Mouse (Mus musculus): ENCODE measurements at regions not wholly inside any gene's neighbourhood (a gene's known extent, or its start where the extent isn't known, plus 50 kb on each side); places are given as distances from the start of the nearest gene placed in this dataset.

GRCm38 (mm10) chr7:113059967-113060284 is 106.2 kb downstream of the Rassf10 start:
- no peak for DNase-seq (ENCODE audit: inconsistent ontology term)

- DNase-seq (ENCODE audit: inconsistent ontology term) = no peak
These were observed 107.2 kb downstream of the Rassf10 start for GRCm38 (mm10) chr7:113060991-113061390.

DNA sequence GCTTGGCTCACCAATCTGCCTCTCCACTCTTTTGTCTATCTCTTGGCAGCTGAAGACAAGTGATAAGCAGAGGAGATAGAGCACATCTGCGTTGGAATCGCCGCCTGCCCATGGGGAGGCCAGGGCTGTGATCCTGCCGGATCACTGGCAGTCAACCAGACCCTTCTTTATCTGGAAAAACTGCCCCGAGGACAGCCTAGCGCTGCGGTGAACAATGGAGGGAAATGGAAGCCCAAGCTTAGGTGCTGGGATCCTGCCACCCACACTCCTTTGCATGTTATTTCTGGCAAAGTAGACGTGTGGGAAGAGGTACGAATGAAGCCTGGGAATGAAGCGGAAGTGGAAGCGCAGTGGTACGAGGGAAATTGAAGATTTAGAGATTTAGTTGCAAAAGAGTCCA is 112.8 kb downstream of the Rassf10 start:
- DNase-seq (ENCODE audit: inconsistent ontology term) = no peak

- DNase-seq (ENCODE audit: inconsistent ontology term) = no peak
These were observed 114.5 kb downstream of the Rassf10 start for GRCm38 (mm10) chr7:113068296-113068695.

GRCm38 (mm10) chr7:113069336-113069924 is 115.7 kb downstream of the Rassf10 start:
- no peak for DNase-seq (ENCODE audit: inconsistent ontology term)

GRCm38 (mm10) chr7:113071418-113071817 is 117.7 kb downstream of the Rassf10 start:
- DNase-seq (ENCODE audit: inconsistent ontology term) = no peak

- no peak for DNase-seq (ENCODE audit: inconsistent ontology term)
These were observed 120.0 kb downstream of the Rassf10 start for GRCm38 (mm10) chr7:113073781-113074180.

DNA sequence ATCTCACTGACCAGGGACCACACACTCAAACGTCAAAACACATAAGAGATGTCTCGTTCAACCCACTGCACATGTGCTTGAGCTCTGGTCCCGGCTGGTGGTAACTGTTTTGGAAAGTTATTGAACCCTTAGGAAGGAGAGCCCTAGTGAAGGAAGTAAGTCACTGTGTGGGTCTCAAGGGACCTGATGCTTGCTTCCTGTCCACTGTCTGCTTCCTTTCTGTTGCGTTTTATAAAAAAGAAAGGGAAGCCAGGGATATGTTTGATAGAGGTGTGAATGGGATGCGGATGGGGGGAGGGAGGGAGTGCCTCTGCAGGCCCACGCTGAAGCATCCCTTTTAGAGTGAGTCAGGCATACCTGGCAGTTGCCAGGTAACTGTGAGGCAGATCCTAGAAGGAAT is 121.6 kb downstream of the Rassf10 start:
- no peak for DNase-seq (ENCODE audit: inconsistent ontology term)

DNA sequence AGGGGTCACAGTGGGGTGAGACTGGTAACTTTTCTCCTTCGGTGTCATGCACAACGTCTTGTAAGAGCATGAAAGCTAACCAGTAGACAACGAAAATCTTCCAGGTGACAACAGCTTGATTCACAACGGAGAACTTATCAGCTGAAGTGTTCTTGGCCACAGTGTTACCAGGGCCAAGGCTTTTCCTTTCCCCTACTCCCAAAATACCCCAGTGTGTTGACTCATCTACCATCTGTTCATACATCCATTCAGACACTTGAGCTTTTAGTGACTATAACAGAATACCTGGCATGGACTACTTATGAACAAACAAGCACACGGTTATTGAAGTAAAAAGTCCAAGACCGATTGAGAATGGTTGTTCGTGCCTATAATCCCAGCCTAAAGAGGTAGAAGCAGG is 122.5 kb downstream of the Rassf10 start:
- no peak for DNase-seq (ENCODE audit: inconsistent ontology term)

DNA sequence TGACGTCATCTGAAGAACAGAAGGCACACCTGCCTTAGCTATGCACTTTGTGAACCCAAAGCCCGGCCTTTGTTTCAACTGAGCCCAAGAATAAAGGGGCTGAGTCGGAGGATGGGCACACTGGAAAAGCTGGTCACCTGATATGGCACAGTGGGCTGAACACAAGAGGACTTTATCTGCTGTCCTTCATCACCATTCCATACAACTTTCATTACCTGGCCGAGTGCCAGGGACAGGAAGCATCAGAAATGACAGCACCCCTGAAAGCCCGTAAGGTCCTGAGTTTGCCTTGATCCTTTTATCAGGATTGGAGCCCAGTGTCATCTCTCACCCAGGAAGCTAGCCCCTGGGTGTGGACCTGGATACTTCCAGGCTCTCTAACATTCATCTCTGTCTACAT is 126.1 kb upstream of the Arntl start:
- no peak for DNase-seq (ENCODE audit: inconsistent ontology term)

DNA sequence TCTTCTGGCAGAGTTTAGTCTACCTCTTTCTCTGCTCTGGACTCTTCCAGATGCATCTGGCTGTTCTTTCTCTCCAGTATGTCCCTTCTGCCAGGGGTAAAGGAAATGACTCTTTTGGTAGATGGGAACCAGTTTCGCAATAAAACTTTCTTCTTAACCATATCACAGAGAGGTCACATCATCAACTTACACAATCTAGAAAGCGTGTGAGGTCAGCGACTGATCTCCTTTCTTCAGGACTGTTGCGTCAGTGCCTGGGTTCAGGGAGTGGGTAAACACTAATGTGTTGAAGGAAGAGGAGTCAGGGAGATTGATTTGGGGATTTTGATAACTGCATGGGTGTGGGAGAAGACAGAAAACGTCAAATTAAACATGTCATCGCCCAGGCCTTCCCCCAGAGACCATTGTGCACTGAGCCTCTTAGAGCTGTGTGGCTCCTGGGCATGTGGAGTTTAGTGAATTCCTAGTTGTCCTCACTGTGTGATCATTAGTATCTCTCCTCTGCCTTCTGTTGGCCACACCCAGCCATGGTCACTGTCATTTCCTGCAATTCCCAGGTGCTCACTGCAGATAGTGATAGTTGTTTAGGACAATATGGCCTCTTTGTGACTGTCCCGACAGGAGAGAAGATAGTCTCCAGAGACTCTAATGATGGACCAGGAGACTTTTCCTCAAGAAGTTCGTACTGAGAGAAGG is 122.2 kb upstream of the Arntl start:
- DNase-seq (ENCODE audit: inconsistent ontology term) = no peak

DNA sequence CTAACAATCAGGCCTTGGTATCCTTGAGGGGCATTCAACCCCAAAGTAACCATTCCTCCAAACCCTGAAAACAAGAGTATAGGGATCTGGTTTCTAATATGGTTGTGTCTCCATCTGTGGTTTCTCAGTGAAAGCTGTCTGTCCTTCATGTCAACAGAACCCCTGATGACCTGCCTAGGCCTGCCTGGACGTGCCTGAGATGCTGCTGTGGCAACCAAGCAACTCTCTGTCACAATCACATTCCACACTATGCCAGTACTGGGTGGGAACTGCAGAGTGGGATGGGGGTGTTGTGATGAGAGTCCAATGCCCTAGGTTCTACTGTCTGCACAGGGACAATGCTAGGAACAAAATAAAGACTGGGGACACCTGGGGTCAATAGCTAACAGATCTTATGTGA is 121.1 kb upstream of the Arntl start:
- DNase-seq (ENCODE audit: inconsistent ontology term) = no peak

DNA sequence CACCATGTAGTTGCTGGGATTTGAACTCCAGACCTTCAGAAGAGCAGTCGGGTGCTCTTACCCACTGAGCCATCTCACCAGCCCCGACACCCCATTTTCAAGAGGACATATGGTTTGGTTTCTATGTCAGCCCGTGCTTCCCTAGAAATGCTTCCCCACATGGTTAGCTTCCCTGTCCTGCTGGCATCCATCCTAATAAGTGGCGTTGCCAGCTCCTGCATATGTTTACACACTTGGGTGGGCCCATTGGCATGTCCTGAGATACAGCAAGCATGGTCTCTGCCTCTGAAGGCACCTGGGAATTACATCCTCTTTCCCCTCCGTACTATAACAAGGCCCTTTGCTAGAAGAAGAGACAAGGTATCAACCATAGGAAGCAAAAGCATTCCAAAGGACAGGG is 119.6 kb upstream of the Arntl start:
- no peak for DNase-seq (ENCODE audit: inconsistent ontology term)

DNA sequence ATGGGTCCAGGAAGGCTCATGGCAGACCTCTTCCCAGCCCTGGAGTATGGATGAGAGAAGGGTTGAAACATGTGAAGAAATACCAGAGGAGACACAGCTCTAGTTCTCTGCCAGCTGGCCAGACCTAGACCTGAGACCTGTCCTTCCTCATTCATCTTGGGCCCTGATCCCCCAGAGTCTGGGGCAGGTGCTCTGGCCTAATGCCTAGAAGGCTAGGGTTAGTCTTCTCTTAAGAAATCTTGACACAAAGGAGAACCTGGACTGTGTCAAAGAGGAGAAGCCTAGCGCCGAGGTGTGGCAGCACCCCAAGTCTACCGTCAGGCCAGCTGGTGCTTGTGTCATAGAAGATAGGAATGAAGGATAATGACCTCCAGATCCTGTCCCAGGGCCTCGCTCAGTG is 118.2 kb upstream of the Arntl start:
- DNase-seq (ENCODE audit: inconsistent ontology term) = no peak

GRCm38 (mm10) chr7:113093931-113094330 is 113.3 kb upstream of the Arntl start:
- no peak for DNase-seq (ENCODE audit: inconsistent ontology term)

GRCm38 (mm10) chr7:113095092-113095491 is 112.2 kb upstream of the Arntl start:
- no peak for DNase-seq (ENCODE audit: inconsistent ontology term)

DNA sequence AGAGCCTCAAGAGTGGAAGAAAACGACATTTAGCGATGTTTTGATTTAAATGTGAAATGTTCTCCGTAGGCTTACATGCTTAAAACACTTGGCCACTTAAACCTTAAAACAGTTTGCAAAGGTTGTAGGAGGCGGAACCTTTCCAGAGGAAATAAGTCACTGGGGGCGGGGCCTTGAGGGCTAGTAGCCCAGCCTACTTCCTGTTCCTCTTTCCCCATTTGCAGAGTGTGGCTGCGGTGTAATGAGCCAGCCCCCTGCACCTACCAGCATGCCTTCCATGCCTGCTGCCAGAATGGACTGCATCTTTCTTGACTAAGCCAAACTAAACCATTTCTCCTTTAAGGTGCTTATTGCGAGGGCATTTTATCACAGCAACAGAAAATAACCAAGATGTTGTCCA is 103.0 kb upstream of the Arntl start:
- no peak for DNase-seq (ENCODE audit: inconsistent ontology term)

GRCm38 (mm10) chr7:113105359-113105758 is 101.9 kb upstream of the Arntl start:
- DNase-seq (ENCODE audit: inconsistent ontology term) = no peak

DNA sequence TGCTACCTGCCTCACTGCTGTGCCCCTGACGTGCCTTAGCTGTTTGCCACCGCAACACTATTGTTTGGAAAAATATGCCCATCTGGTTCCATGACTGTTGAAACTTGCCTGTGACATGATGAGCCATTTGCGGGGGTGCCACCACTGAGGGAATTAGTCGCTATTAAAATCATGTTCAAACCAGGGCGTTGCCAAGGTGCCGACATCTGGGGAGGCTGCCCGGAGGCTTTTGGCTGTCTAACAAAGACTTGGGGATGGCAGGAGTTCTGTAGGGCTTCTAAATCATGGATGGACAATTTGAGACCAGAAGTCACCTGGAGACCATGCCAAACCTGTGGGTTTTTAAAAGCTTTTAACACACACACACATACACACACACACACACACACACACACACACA is 100.5 kb upstream of the Arntl start:
- peak; percentile 27 for DNase-seq (ENCODE audit: inconsistent ontology term)

DNA sequence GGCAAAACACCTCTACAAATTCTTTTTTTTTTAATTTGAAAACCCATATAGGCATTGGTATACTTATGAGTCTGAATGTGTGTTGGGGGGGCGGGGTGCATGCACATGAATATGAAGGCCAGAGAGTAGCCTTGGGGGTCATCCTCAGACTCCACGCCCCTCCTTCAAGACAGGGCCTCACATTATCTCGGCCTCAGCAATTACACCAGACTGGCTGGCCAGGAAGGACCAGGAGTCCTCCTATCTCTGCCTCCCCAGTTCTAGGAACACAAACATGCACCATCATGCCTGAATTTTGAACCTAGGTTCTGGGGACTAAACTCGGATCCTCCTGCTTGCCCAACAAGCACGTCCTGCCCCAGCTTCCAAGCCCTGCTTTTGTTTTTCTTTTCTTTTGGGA is 99.3 kb upstream of the Arntl start:
- no peak for DNase-seq (ENCODE audit: inconsistent ontology term)

DNA sequence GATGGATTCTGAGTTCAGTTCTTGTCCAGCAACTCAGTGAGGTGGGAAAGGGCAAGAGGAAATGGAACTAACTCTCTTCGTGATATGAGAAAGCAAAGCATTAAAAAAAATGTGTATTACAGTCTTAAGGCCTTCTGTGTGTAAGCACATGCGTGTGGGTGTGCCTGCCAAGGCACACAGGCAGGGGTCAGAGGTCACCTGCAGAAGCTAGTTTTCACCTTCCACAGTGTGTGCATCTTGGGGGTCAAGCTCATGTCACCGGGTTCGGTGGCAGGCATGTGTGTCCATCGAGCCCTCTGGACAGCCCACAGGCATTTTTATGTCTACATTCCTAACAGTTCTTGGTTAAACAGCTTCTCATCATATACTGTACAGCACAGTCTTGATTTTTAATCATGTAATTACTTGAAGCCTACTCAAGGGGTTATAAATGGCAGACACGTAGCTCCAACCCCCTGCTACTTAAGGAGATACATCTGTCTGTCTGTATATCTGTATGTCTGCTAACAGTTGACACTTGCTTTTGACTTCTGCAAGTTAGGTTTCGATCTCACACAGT is 98.7 kb upstream of the Arntl start:
- DNase-seq (ENCODE audit: inconsistent ontology term) = no peak

GRCm38 (mm10) chr7:113109481-113109880 is 97.8 kb upstream of the Arntl start:
- peak; percentile 60 for DNase-seq (ENCODE audit: inconsistent ontology term)

DNA sequence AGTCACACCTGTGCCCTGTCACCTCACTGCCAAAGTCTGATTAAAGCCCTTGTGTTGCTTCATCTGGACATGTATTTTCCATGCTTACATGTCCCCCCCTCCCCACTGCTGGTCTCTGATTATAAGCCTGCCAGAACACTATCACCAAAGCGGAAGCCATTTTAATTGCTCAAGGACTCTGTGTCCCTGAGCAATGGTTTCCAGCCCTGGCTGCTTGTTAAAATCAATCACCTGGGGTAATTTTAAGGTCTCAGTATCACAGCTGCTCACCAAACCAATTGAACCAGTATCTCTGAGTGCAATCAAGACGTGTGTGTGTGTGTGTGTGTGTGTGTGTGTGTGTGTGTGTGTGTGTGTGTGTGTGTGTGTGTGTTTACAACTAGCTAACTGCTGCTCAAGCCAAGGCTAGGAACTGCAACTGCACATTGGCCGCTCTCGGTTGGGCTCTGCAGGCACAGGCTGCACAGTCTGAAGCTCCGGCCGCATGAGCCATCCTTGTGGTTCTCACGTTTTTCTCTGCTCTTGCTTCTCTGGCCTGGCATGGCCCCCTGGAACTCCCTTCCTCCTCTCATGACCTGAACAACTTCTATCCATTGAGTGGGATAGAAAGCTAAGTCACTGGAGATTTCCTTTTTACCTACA is 96.3 kb upstream of the Arntl start:
- no peak for DNase-seq (ENCODE audit: inconsistent ontology term)

Measured in Muller cell, postnatal 12 days (primary cell).